Mouse (Mus musculus): ENCODE measurements around the gene 2310034G01Rik.
A peak's percentile ranks its signal among the peaks of the same experiment; 100 is the strongest.

2310034G01Rik gene

GRCm38 (mm10) chr19:46314872-46315742, 35.0 kb downstream of the 2310034G01Rik start:
- DNase-seq (ENCODE audit: low read depth, low spot score), result peak; percentile 27

- DNase-seq (ENCODE audit: low read depth, low spot score), result peak; percentile 25
Observed at GRCm38 (mm10) chr19:46314151-46314601, 35.9 kb downstream of the 2310034G01Rik start.

GRCm38 (mm10) chr19:46313591-46313990, 36.5 kb downstream of the 2310034G01Rik start:
- no peak for DNase-seq (ENCODE audit: low read depth, low spot score)

- no peak for DNase-seq (ENCODE audit: low read depth, low spot score)
Observed at GRCm38 (mm10) chr19:46313116-46313515, 37.0 kb downstream of the 2310034G01Rik start.

GRCm38 (mm10) chr19:46312566-46312965, 37.5 kb downstream of the 2310034G01Rik start:
- no peak for DNase-seq (ENCODE audit: low read depth, low spot score)

- no peak for DNase-seq (ENCODE audit: low read depth, low spot score)
Observed at GRCm38 (mm10) chr19:46311341-46311740, 38.8 kb downstream of the 2310034G01Rik start.

- DNase-seq (ENCODE audit: low read depth, low spot score), result no peak
Observed at GRCm38 (mm10) chr19:46310312-46310865, 39.7 kb downstream of the 2310034G01Rik start.

GRCm38 (mm10) chr19:46309651-46310305, 40.3 kb downstream of the 2310034G01Rik start:
- DNase-seq (ENCODE audit: low read depth, low spot score), result no peak

GRCm38 (mm10) chr19:46308706-46309435, 41.2 kb downstream of the 2310034G01Rik start:
- peak; percentile 90 for DNase-seq (ENCODE audit: low read depth, low spot score)

GRCm38 (mm10) chr19:46308303-46308702, 41.8 kb downstream of the 2310034G01Rik start:
- no peak for DNase-seq (ENCODE audit: low read depth, low spot score)

GRCm38 (mm10) chr19:46307781-46308180, 42.3 kb downstream of the 2310034G01Rik start:
- no peak for DNase-seq (ENCODE audit: low read depth, low spot score)

- no peak for DNase-seq (ENCODE audit: low read depth, low spot score)
Observed at GRCm38 (mm10) chr19:46306751-46307289, 43.3 kb downstream of the 2310034G01Rik start.

- no peak for DNase-seq (ENCODE audit: low read depth, low spot score)
Observed at GRCm38 (mm10) chr19:46306268-46306610, 43.9 kb downstream of the 2310034G01Rik start.

- peak; percentile 97 for DNase-seq (ENCODE audit: low read depth, low spot score)
Observed at GRCm38 (mm10) chr19:46305432-46306267, 44.5 kb downstream of the 2310034G01Rik start.

- no peak for DNase-seq (ENCODE audit: low read depth, low spot score)
Observed at GRCm38 (mm10) chr19:46304908-46305333, 45.2 kb downstream of the 2310034G01Rik start.

GRCm38 (mm10) chr19:46304216-46304841, 45.8 kb downstream of the 2310034G01Rik start, which contains the start of gene Nfkb2:
Gene Nfkb2, plus strand, starts transcription at chr19:46304320.
- DNase-seq (ENCODE audit: low read depth, low spot score), result peak; percentile 99

GRCm38 (mm10) chr19:46303251-46304215, 46.6 kb downstream of the 2310034G01Rik start:
- DNase-seq (ENCODE audit: low read depth, low spot score), result no peak

GRCm38 (mm10) chr19:46302551-46302950, 47.6 kb downstream of the 2310034G01Rik start:
- no peak for DNase-seq (ENCODE audit: low read depth, low spot score)
